Mouse (Mus musculus): Measurements from ENCODE around the gene Atp6v1fnb.

Atp6v1fnb gene

GRCm38 (mm10) chr6:29471137-29471536 is at the start of gene Atp6v1fnb:
Atp6v1fnb (plus strand) TSS chr6:29471437.
- no peak for DNase-seq (ENCODE audit: low spot score)

GRCm38 (mm10) chr6:29425118-29425517 is 46.1 kb upstream of the Atp6v1fnb start:
- DNase-seq (ENCODE audit: low spot score), result no peak

DNA sequence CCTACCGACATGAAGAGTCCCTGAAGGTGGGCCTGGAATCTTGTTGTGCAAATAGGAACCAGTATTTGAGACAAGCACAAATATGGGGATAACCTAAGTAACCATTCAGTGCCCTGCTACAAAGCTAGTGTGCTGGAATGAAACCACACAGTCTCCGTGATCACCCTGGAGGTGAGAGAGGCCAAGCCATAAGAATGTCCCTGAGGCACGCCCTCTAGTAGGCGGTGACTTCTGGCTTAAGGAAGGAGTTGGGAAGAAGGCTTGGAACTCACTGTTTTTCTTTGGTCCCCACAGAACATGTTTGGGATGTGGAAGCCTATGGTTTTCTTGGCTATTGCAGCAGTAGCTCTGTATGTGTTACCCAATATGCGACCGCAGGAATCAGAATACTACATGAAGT is 44.9 kb upstream of the Atp6v1fnb start:
- DNase-seq (ENCODE audit: low spot score), result no peak

DNA sequence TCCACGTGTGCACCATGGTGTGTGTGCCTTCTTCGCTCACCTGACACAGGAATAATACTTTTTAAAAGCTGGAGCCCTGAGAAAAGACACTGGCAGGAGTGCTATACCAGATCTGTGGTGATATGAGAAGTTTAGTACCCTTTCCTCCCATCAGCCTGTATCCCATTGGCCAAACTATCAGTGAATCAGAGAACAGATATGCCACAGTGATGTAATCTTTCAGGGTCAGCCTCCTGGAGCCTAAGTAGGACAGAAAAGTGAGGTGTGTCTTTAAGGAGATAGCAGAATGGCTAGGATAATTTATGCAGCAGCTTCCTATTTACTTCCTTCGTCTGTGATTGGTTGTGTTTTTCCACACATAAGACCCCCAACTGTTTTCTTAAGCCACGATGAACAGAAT is 43.1 kb upstream of the Atp6v1fnb start:
- no peak for DNase-seq (ENCODE audit: low spot score)

DNA sequence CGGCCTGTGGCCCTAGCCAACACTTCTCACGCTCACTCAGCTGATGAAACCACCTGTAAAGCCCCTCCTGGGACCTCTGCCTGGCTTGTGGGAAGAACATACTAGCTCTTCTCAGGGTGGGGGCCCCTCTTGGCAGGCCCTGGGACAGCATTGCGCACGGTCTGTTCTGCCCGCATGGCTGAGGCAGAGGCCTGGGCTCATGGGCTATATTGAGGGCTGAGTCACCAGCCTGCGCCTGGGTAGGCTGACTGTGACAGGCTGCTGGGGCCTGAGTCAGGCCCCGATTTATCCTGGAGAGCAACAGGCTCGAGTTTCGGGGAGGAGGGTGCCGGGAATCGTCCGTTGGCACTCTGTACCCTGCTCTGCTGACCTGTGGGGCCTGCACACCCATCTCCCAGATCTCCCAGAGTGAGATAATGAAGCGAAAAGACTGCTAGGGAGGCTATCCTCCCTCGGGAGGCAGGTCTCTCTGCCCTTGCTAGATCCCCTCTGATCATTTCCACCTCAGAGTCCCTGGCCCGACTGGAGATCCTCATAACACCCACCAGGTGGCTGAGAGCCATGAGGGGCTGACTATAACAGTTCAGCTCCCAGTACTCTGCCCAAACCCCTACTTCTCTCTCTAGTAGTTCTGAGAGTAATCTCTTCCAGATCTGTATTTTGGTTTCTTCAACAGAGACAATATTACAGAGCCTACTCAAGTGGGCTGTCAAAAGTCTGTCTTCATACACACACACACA is 40.4 kb upstream of the Atp6v1fnb start:
- DNase-seq (ENCODE audit: low spot score), result peak; percentile 35

GRCm38 (mm10) chr6:29431473-29431872 is 39.8 kb upstream of the Atp6v1fnb start:
- DNase-seq (ENCODE audit: low spot score), result no peak

- DNase-seq (ENCODE audit: low spot score), result no peak
Measured at GRCm38 (mm10) chr6:29432156-29432555, 39.1 kb upstream of the Atp6v1fnb start.

DNA sequence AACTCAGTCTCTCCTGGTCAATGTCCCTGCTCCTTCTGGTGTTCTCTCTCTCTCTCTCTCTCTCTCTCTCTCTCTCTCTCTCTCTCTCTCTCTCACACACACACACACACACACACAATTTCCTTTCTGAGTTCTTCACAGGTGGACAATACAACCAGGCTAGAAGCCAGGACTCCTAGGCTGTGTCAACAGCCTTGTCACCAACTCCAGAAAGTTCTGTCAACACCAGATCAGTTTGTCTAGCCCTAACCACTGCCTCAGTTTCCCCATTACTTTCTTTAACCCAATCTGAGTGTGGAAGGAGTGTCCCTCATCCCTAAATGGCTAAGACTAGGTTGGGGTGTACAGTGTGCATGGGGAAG is 38.6 kb upstream of the Atp6v1fnb start:
- DNase-seq (ENCODE audit: low spot score), result no peak

DNA sequence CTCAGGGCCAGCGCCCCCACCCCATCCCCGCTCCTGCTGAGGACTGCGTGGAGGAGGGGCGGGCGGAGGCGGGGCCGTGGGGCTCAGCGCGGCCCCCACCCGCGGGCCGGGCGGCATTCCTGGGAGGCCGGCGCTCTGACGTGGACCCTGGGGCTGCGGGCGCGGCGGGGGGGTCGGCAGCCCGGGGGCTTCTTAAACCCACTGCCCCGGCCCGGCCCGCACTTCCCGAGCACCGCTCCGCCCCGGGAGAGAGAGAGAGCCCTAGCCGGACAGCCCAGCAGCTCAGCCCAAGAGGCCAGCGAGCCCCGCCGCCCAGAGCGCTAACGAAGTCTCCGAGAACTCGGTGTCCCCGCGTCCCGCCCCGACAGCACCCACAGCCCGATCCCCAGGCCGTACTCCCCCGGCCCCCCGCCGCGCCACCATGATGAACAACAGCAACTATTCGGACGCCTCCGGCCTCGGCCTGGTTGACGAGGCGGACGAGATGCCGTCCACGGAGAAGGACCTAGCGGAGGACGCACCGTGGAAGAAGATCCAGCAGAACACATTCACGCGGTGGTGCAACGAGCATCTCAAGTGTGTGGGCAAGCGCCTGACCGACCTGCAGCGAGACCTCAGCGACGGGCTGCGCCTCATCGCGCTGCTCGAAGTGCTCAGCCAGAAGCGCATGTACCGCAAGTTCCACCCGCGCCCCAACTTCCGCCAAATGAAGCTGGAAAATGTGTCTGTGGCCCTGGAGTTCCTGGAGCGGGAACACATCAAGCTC is 38.0 kb upstream of the Atp6v1fnb start, which contains the start of gene Flnc:
TSS of gene Flnc (plus strand) at position 219 of the 766 bp plus-strand sequence.
- peak; percentile 36 for DNase-seq (ENCODE audit: low spot score)

DNA sequence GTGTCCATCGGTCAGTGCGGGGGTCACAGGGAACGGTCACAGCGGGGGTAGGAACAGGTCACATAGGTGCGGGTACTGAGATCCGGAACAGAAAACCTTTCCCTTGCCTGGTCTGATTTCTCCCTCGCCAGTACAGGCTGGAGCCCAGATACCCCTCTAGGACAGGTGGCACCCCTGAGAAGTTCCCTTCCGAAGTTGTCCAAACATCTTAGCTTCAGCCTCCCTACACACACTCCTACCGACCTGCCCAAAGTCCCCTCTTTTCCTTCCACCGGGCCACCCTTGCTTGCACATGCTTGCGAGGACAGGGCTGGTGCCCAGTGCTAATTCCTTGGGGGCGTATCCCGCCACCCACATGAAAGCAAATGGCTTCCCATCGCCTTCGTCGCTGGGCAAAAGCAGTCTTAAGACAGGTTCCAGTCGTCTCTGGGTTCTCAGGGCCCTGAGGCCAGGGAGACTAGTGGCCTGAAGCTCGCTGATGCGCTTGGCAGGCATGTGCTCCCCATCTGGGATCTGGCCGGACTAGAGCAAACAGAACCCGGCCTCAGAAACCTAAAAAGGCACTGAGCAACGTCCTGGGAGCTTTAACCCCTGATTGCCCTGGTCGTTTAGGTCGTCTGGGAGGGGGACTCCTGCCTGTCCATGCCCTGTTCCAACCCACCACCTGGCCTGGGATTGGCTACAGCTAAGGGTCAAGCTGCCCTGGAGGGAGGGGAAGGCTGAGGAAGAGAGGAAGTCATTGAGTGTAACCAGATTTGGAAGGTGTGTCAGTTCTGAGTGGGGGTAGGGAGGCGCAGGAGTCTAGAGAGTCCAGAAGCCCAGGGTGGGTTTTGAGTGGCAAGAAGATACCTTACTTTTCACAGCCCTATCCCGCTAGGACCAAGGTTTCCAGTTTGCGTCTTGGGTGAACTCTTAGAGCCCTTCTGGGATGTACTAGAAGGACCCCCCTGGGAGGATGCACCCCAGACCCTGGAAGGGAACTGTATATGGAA is 37.1 kb upstream of the Atp6v1fnb start:
- DNase-seq (ENCODE audit: low spot score), result peak; percentile 74

DNA sequence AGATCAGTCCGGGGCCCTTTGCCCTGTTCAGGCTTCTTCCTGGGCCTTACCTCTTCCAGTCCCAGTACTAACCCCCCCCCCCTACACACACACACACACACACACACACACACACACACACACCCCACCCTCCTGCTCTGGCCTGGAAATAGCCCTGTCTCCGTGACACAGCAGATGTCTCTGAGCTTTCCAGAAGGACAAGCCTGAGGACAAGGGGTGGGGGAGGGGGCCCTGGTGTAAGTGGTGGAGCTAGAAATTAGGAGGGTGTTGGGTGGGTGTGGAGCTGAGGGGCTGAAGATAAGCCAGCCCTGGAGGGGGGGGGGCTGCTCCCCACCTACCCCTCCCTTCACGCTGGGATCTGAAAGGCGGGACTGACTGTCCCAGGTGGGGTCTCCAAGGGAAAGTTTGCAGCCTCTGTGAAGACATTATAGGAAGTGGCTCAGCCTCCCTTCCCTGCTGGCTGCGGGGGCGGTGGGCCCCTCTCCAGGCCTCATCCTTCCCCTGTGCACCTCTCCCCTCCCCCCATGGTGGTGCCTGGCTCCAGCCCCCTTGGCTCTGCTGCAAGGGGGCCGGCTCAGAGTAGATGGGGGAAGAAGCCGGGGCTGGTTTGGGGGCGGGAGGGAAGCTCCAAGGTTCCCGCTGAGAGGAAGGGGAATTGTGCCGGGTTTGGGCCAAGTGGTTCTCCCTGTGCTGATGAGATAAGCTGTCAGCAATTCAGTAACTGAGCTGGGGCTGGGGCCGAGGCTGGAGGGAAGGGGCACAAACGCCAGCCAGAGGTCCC is 36.1 kb upstream of the Atp6v1fnb start:
- DNase-seq (ENCODE audit: low spot score), result peak; percentile 74

GRCm38 (mm10) chr6:29435940-29436451 is 35.2 kb upstream of the Atp6v1fnb start:
- DNase-seq (ENCODE audit: low spot score), result peak; percentile 64

GRCm38 (mm10) chr6:29436461-29436934 is 34.7 kb upstream of the Atp6v1fnb start:
- peak; percentile 39 for DNase-seq (ENCODE audit: low spot score)

GRCm38 (mm10) chr6:29439251-29439650 is 32.0 kb upstream of the Atp6v1fnb start:
- no peak for DNase-seq (ENCODE audit: low spot score)

GRCm38 (mm10) chr6:29439789-29440188 is 31.4 kb upstream of the Atp6v1fnb start:
- no peak for DNase-seq (ENCODE audit: low spot score)

- DNase-seq (ENCODE audit: low spot score), result peak; percentile 49
Measured at GRCm38 (mm10) chr6:29444773-29445172, 26.5 kb upstream of the Atp6v1fnb start.

DNA sequence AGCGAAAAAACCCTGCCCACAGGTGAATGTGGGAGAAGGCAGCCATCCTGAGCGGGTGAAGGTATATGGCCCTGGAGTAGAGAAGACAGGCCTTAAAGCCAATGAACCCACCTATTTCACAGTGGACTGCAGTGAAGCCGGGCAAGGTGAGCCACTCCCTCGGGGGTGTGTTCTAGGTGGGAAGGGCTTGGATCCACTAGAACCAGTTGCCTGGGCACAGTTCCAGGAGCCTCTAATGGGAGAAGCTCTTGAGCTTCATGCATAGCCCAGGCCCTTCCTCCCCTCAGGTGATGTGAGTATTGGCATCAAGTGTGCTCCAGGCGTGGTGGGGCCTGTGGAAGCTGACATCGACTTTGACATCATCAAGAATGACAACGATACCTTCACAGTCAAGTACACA is 25.9 kb upstream of the Atp6v1fnb start:
- no peak for DNase-seq (ENCODE audit: low spot score)

GRCm38 (mm10) chr6:29449858-29450257 is 21.4 kb upstream of the Atp6v1fnb start:
- DNase-seq (ENCODE audit: low spot score), result no peak

DNA sequence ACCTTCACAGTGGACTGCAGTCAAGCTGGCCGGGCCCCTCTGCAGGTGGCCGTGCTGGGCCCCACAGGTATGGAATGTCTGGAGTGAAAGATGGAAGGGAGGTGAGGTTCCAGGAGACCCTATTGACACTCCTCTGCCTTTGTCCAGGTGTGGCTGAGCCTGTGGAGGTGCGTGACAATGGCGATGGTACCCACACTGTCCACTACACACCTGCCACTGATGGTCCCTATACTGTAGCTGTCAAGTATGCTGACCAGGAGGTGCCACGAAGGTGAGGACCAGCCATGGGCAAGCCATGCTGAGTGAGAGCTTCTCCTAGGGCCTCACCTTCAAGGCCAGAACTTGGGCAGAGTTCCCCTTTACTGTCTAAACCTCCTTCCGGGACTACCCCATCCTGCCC is 20.6 kb upstream of the Atp6v1fnb start:
- no peak for DNase-seq (ENCODE audit: low spot score)

- no peak for DNase-seq (ENCODE audit: low spot score)
Measured at GRCm38 (mm10) chr6:29461502-29461901, 9.7 kb upstream of the Atp6v1fnb start.

DNA sequence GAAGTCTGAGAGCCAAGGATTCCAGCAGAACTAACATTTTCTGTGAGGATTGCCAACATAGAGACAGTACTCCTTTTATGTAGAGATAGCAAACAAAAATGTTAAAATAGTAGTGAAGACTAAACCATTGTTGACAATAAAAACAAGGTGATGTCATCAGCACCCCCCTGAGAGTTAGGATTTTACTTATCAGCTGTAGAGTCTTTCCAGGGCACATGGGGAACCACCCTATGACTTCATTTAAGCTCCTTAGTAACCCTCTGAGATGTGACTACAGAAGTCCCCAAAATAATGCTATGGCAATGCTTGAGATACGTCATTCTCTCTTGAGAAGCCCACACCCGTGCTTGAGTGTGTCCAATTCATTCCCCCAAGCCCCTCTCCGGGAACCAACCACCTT is 7.8 kb upstream of the Atp6v1fnb start:
- DNase-seq (ENCODE audit: low spot score), result no peak

Measured in embryo, embryonic 10.5 days (tissue).